Mouse (Mus musculus): ENCODE results near the gene Klhl29. TPM values are rescaled to one million over a fixed set of nuclear protein-coding genes. Genes with fewer than 3 reads are reported as not detected.

Gene Klhl29
- polyA plus RNA-seq, 1 experiment: 0.02 TPM

GRCm38 (mm10) chr12:5268188-5268612 lies 107.3 kb downstream of the Klhl29 start:
- no peaks in the 10 kb centered on the region for H3K36me3 ChIP-seq (ENCODE audit: control insufficient read depth, insufficient read depth)
- no peak overlapping the region for H3K4me3 ChIP-seq
- TF ChIP-seq SRF (IDR thresholded peaks at IDR 0.05; ENCODE audit: control insufficient read depth, insufficient read length, low read depth) (no peak), REST (IDR thresholded peaks at IDR 0.05; ENCODE audit: insufficient read depth, insufficient read length) (no peak), MYOD1 (IDR thresholded peaks at IDR 0.05; ENCODE audit: control insufficient read depth in 1 of 3, insufficient read length in 2 of 3, low read depth in 2 of 3) (no peak), CEBPB (IDR thresholded peaks at IDR 0.05; ENCODE audit: insufficient read depth, poor library complexity, severe bottlenecking) (no peak), USF1 (IDR thresholded peaks at IDR 0.05; ENCODE audit: low read depth) (no peak), TCF3 (IDR thresholded peaks at IDR 0.05; ENCODE audit: insufficient read length, low read depth) (no peak), POLR2A (IDR thresholded peaks at IDR 0.05; ENCODE audit: insufficient read length, low read depth) (no peak), MAX (IDR thresholded peaks at IDR 0.05; ENCODE audit: low read depth) (no peak), MYOG (IDR thresholded peaks at IDR 0.05; ENCODE audit: control insufficient read depth in 1 of 3, insufficient read depth in 1 of 3, insufficient read length in 2 of 3, low read depth in 2 of 3) (no peak), E2F4 (IDR thresholded peaks at IDR 0.05; ENCODE audit: insufficient read depth) (no peak), TCF12 (IDR thresholded peaks at IDR 0.05; ENCODE audit: insufficient read depth, poor library complexity, severe bottlenecking) (no peak), POLR2AphosphoS2 (IDR thresholded peaks at IDR 0.05; ENCODE audit: insufficient read length, low read depth) (no peak)
- peaks cover 4% of the 10 kb centered on the region for H3K27me3 ChIP-seq (ENCODE audit: control insufficient read depth, insufficient read depth, insufficient read length)
- H3K4me2 ChIP-seq (ENCODE audit: low read depth): no peak overlapping the region
- no peak overlapping the region for H3ac ChIP-seq (ENCODE audit: control insufficient read depth, insufficient read length)
- H3K79me2 ChIP-seq (ENCODE audit: control insufficient read depth, insufficient read depth): no peaks in the 10 kb centered on the region

GRCm38 (mm10) chr12:5267271-5268187 lies 108.0 kb downstream of the Klhl29 start:
- no peak for TF ChIP-seq TCF3 (IDR thresholded peaks at IDR 0.05; ENCODE audit: insufficient read length, low read depth)
- TF ChIP-seq USF1 (IDR thresholded peaks at IDR 0.05; ENCODE audit: low read depth): no peak
- TF ChIP-seq POLR2A (IDR thresholded peaks at IDR 0.05; ENCODE audit: insufficient read length, low read depth): no peak
- Histone ChIP-seq H3K4me3 (no peak overlapping the region), H3K36me3 (ENCODE audit: control insufficient read depth, insufficient read depth) (no peaks in the 10 kb centered on the region), H3K4me2 (ENCODE audit: low read depth) (no peak overlapping the region), H3ac (ENCODE audit: control insufficient read depth, insufficient read length) (no peak overlapping the region), H3K79me2 (ENCODE audit: control insufficient read depth, insufficient read depth) (no peaks in the 10 kb centered on the region), H3K27me3 (ENCODE audit: control insufficient read depth, insufficient read depth, insufficient read length) (peaks cover 4% of the 10 kb centered on the region)

- TF ChIP-seq TCF3 (IDR thresholded peaks at IDR 0.05; ENCODE audit: insufficient read length, low read depth) (no peak), SRF (IDR thresholded peaks at IDR 0.05; ENCODE audit: control insufficient read depth, insufficient read length, low read depth) (no peak), MYOD1 (IDR thresholded peaks at IDR 0.05; ENCODE audit: control insufficient read depth in 1 of 3, insufficient read length in 2 of 3, low read depth in 2 of 3) (no peak), POLR2A (IDR thresholded peaks at IDR 0.05; ENCODE audit: insufficient read length, low read depth) (no peak), REST (IDR thresholded peaks at IDR 0.05; ENCODE audit: insufficient read depth, insufficient read length) (no peak), MAX (IDR thresholded peaks at IDR 0.05; ENCODE audit: low read depth) (no peak), CEBPB (IDR thresholded peaks at IDR 0.05; ENCODE audit: insufficient read depth, poor library complexity, severe bottlenecking) (no peak)
- Histone ChIP-seq H3K79me2 (ENCODE audit: control insufficient read depth, insufficient read depth) (no peaks in the 10 kb centered on the region), H3K27me3 (ENCODE audit: control insufficient read depth, insufficient read depth, insufficient read length) (peaks cover 4% of the 10 kb centered on the region), H3ac (ENCODE audit: control insufficient read depth, insufficient read length) (no peak overlapping the region), H3K4me2 (ENCODE audit: low read depth) (no peak overlapping the region), H3K4me3 (no peak overlapping the region), H3K36me3 (ENCODE audit: control insufficient read depth, insufficient read depth) (no peaks in the 10 kb centered on the region)
Observed at GRCm38 (mm10) chr12:5266773-5267172, 108.7 kb downstream of the Klhl29 start.

- no peak overlapping the region for H3K4me3 ChIP-seq
- H3ac ChIP-seq (ENCODE audit: control insufficient read depth, insufficient read length): no peak overlapping the region
- H3K27me3 ChIP-seq (ENCODE audit: control insufficient read depth, insufficient read depth, insufficient read length): no peaks in the 10 kb centered on the region
- no peak overlapping the region for H3K4me2 ChIP-seq (ENCODE audit: low read depth)
- no peaks in the 10 kb centered on the region for H3K79me2 ChIP-seq (ENCODE audit: control insufficient read depth, insufficient read depth)
- TF ChIP-seq SRF (IDR thresholded peaks at IDR 0.05; ENCODE audit: control insufficient read depth, insufficient read length, low read depth) (no peak), TCF3 (IDR thresholded peaks at IDR 0.05; ENCODE audit: insufficient read length, low read depth) (no peak), MYOD1 (IDR thresholded peaks at IDR 0.05; ENCODE audit: control insufficient read depth in 1 of 3, insufficient read length in 2 of 3, low read depth in 2 of 3) (no peak), MYOG (IDR thresholded peaks at IDR 0.05; ENCODE audit: control insufficient read depth in 1 of 3, insufficient read depth in 1 of 3, insufficient read length in 2 of 3, low read depth in 2 of 3) (no peak), USF1 (IDR thresholded peaks at IDR 0.05; ENCODE audit: low read depth) (no peak), REST (IDR thresholded peaks at IDR 0.05; ENCODE audit: insufficient read depth, insufficient read length) (no peak), TCF12 (IDR thresholded peaks at IDR 0.05; ENCODE audit: insufficient read depth, poor library complexity, severe bottlenecking) (no peak)
- no peaks in the 10 kb centered on the region for H3K36me3 ChIP-seq (ENCODE audit: control insufficient read depth, insufficient read depth)
Observed at GRCm38 (mm10) chr12:5261476-5261875, 114.0 kb downstream of the Klhl29 start.

DNA sequence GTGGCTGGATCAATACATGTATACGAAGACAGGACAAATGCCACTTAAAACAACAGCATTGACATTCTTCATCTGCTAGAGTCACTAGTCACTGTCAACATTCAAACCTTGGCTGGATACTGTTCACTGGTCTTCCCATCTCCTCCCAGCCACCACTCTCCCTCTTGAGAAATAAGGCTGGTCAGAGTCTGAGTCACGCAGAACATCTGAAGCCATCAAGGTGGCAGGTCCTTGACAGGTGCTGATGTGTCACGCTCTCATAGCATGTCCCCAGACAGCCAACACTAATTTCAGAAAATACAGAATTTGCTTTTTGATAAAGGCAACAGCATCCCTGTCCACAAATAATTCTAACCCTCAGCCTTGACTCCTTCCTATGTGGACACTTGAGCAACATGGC lies 116.7 kb downstream of the Klhl29 start:
- H3K36me3 ChIP-seq (ENCODE audit: control insufficient read depth, insufficient read depth): no peaks in the 10 kb centered on the region
- no peaks in the 10 kb centered on the region for H3K79me2 ChIP-seq (ENCODE audit: control insufficient read depth, insufficient read depth)
- H3K4me3 ChIP-seq: no peak overlapping the region
- no peaks in the 10 kb centered on the region for H3K27me3 ChIP-seq (ENCODE audit: control insufficient read depth, insufficient read depth, insufficient read length)
- no peak overlapping the region for H3ac ChIP-seq (ENCODE audit: control insufficient read depth, insufficient read length)
- H3K4me2 ChIP-seq (ENCODE audit: low read depth): no peak overlapping the region
- no peak for TF ChIP-seq MAX (IDR thresholded peaks at IDR 0.05; ENCODE audit: low read depth)
- TF ChIP-seq MYOD1 (IDR thresholded peaks at IDR 0.05; ENCODE audit: control insufficient read depth in 1 of 3, insufficient read length in 2 of 3, low read depth in 2 of 3): no peak
- no peak for TF ChIP-seq TCF3 (IDR thresholded peaks at IDR 0.05; ENCODE audit: insufficient read length, low read depth)
- TF ChIP-seq USF1 (IDR thresholded peaks at IDR 0.05; ENCODE audit: low read depth): no peak
- no peak for TF ChIP-seq E2F4 (IDR thresholded peaks at IDR 0.05; ENCODE audit: insufficient read depth)
- no peak for TF ChIP-seq SRF (IDR thresholded peaks at IDR 0.05; ENCODE audit: control insufficient read depth, insufficient read length, low read depth)
- TF ChIP-seq REST (IDR thresholded peaks at IDR 0.05; ENCODE audit: insufficient read depth, insufficient read length): no peak
- TF ChIP-seq POLR2A (IDR thresholded peaks at IDR 0.05; ENCODE audit: insufficient read length, low read depth): no peak
- TF ChIP-seq MYOG (IDR thresholded peaks at IDR 0.05; ENCODE audit: control insufficient read depth in 1 of 3, insufficient read depth in 1 of 3, insufficient read length in 2 of 3, low read depth in 2 of 3): no peak
- no peak for TF ChIP-seq CEBPB (IDR thresholded peaks at IDR 0.05; ENCODE audit: insufficient read depth, poor library complexity, severe bottlenecking)
- no peak for TF ChIP-seq TCF12 (IDR thresholded peaks at IDR 0.05; ENCODE audit: insufficient read depth, poor library complexity, severe bottlenecking)
- no peak for TF ChIP-seq POLR2AphosphoS2 (IDR thresholded peaks at IDR 0.05; ENCODE audit: insufficient read length, low read depth)

All from myocyte (in vitro differentiated cells).